Mouse (Mus musculus): ENCODE measurements at regions not wholly inside any gene's neighbourhood (a gene's known extent, or its start where the extent isn't known, plus 50 kb on each side); places are given as distances from the start of the nearest gene placed in this dataset.

DNA sequence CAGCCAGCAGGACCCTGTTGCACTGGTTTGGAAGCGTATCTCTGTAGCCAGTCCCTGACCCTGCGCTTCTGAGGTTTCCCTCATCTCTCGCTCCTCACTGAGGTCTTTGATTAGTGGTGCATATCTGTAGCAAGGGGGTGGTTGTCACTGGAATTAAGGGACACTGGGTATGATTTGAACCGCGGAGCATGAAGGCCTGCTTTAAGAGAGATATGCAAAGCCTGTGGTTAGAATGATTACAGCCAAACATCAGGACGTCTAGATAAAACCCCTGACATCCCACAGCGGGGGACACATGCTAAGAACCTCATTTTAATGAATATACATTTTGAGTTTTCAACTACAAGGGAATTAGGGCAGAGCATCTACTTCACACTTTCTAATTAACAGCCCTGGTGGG, 184.4 kb downstream of the Cdh26 start:
- no peak for TF ChIP-seq POLR2A (IDR thresholded peaks at IDR 0.05; ENCODE audit: borderline replicate concordance, insufficient read depth, low read length)
- no peak for TF ChIP-seq CTCF (IDR thresholded peaks at IDR 0.05; ENCODE audit: borderline replicate concordance, insufficient read depth, low read depth, low read length)
